Mouse (Mus musculus) gonadal fat pad, adult 2 months (tissue): ENCODE results near the gene Mog. TPM values are rescaled to one million over a fixed set of nuclear protein-coding genes. Genes with fewer than 3 reads are reported as not detected.

ENCODE experiments used
- DNase-seq: peaks from one replicate; pipeline ENCODE4 v3.0.0-alpha.2; 2012; ENCODE audit warnings: low read depth
- polyA plus RNA-seq: library from polyadenylated mRNA; depleted of rRNA; stranded (reverse); fragments of >200 nt; gene quantifications from 2 replicates; pipeline ENCODE4 v1.2.3, GENCODE M21; 2012; rRNA removed

The Mog gene
- not detected in 2 replicates for polyA plus RNA-seq

DNA sequence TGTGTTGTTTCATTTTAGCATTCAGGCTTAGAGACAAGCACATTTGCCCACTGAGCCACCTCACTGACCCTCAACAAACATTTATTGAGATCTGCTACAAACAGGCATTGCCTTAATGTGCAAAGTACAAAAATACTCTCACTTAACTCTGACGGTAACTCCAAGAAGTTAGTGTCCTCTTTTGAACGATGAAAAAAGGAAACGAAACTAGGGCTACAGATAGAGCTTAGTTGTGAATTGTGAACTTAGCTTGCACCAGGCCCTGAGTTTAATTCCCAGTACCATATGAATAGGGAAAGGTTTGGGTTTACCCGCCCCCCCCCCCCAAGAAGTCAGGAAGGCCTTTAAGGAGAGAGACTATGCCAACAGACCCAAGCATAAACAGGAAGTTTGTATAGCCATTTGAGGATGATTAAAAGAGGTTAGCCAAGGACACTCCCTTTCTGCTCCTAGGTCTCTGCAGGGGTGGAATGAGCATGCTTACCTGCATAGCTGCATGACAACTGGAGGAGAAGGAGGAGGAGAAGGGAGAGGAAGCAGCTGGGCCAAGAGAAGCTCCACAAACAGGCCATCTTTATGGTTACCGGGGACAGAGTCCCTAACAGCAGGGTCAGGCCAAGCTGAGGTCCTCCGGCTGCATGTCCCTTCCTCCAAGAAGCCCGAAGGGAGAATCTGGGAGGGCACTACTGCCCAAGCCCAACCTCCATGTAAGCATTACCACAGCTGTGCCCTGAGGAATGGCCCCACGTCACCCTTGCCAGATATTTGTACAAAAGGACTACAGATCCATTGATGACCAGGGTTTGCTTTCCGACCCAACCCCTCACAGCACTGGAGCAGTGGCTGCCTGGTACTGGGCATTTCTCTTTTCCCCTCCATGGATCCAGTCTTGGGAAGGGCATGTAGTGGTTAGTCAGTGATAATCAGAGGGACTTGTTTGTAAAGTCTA, at the start of gene Mog:
Gene Mog (minus strand): TSS at position 771 of the 949 bp plus-strand sequence.
- no peak for DNase-seq

DNA sequence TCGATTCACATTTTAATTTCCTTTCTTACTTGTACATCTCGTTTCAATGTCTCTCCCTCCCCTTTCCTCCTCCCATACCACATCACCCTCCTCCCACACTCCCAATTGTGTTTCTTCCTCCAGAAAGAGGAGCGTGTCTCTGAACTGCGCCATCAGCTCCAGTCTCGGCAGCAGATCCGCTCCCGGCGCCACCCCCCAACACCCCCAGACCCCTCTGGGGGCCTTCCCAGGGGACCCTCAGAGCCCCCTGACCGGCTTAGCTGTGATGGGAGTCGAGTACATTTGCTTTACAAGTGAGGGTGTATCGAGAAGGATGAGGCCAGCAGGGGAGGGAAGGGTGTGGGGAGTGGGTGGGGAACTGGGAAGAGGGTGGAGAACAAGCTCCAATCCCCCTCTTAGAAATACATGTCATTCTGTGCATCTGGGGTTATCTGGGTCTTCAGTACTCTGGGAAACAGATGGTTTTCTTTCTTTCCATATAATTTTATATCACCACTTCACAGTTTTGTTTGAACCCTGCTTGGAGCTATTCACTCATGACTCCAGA, 49.6 kb upstream of the Mog start:
- no peak for DNase-seq

DNA sequence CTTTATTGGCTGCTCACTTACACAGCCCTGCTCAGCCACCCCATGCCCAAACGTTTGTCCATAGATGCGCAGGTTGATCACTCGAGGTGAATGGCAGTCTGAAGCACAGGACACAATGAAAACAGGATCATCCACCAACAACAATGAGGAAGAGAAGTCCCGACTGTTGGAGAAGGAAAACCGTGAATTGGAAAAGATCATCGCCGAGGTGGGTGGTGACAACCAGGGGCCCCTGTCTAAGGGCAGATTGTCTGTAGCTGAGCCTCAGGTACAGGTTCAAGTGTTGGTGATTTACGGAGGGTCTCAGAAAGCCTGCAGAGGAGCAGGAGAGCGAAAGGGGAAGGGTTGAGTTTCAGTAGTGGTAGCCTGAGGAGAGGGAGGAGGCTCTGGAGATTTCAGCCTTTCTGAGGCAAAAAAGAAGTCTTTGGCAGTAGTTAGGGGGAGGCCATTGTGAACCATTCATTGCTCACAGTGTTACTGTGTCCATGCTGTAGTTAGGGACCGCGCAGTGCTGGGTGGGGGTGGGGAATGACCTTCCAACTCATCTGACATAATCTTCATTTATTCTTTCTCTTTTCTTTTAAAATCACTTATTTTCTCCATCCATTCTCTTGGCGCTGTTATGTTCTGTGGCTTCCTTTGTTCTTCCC, 49.0 kb upstream of the Mog start:
- no peak for DNase-seq

DNA sequence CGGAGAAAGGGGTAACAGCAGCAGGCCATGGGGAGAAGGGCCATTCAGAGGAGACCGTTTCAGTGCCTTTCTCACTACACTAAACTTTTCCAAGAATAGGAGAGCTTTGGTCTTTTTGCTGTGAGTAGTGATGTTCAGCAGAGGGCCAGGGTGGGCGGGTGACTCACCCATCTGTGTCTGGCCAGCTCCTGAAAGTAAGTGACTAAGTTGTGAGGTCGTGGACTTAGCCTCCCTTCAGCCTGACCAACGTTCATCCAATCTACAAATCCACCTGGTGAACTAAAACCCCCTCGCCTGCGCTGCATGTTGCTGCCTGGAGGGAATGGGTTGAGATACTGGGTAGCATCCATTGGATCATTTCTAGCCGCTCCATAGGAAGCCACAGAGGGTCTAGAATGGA, 46.9 kb upstream of the Mog start:
- no peak for DNase-seq

DNA sequence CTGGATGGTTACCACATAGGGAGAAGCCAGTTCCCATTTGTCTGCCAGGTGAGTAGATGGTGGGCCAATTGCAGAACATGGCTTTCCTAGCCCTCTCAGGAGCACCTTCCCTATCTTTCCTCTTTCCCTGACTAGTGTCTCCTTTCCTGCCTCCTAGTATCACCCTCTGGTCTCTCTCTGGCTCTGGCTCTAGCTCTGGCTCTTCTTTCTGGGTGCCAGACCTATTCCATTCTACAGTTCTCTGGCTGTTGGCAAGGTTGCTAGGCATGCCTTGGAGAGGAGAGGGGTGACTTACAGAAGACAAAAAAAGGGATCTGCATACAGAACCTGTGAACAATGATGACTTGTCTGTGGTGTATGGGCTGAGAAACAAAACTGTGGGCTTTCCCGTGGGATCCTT, 44.7 kb upstream of the Mog start:
- DNase-seq: no peak

DNA sequence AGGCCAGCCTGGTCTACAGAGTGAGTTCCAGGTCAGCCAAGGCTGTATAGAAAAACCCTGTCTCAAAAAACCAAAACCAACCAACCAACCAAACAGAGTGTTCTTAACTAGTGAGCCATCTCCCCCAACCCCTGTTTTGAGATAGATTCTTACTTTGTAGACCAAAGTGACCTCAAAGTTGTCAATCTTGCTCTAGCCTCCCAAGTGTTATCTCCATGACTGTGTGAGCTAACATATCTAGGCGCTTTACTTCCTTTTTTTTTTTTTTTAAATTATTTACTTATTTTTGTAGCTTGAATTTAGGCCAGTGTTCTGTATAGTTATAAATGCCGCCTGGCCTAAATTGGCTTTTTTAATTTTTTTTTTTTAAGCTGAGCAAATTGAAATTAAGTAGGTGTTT, 42.8 kb upstream of the Mog start:
- no peak for DNase-seq

DNA sequence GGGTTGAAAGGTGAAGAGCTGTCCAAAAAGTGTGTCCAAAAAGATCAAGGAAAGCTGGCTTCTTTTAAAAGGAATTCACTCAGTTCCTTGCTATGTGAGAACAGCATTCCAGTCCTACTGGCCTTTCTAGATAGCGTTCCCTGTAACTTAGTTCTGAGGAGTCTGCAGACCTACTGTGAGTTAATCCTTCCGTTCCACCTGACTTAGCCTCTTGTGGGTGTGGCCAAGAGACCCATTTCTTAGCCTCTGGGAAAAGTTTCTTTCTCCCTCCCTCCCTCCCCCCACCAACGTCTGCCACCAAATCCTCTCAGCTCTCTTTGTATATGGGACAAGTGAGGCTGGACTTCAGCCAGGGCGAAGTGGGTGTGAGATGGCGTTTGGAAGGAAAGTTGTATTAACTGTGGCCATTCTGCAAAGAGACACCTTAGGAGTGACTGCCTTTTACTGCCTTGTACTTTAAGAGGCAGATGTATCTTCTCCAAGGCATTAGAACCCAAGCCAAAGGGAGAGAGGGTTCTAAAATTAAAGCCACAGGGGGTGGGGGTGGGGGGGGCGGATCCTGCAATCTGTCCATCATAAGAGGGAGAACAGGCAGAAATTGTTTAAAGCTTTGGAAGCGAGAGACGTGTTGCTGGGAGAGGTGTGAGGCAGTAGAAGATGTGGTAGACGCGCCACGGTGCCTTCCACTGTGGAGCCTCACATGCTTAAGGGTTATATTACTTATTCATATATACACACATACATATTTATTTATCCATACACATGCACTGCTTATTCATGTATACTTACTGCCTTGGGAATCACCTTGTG, 40.7 kb upstream of the Mog start:
- DNase-seq: no peak

DNA sequence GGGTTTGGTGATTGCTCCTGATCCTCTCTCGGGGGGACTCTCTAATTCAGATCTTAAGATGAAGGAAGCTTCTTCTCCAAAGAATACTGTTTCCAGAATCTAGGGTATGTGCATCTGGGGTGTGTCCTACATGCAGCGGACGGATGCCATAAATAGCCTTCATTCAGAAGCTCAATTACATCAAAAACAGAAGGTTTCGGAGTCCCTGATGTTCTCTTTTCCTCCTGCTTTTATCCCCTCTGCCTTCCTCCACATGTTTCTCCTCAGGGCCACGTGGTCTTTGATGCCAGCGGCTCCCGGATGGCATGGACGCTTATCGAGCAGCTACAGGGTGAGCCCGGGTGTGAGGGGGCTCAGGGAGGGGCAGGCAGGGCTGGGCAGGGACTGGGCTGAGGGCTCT, 39.9 kb upstream of the Mog start:
- no peak for DNase-seq

DNA sequence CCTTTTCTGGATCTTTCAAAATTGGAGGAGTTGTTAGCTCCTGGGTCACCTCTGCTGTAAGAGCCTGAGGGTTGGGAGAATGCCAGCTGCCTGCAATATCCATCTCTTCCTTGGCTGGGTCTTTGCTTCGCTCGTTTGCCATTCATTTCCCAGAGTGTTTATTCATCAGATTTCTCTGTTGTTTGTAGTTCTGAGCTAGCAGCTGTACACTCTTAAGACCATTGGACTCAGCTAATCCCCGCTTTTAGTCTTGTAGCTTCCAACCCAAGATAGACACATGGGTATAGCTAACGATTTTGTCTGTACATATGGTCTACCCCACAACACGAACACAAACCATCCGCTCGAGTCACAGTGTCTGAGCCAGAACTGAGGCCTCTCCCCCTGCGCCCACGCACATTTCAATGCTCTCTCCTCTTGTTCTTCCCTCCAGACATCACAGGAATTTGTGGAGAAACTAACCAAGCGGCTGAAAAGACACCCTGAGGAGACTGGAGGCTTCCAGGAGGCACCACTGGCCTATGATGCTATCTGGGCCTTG, 39.0 kb upstream of the Mog start:
- no peak for DNase-seq

DNA sequence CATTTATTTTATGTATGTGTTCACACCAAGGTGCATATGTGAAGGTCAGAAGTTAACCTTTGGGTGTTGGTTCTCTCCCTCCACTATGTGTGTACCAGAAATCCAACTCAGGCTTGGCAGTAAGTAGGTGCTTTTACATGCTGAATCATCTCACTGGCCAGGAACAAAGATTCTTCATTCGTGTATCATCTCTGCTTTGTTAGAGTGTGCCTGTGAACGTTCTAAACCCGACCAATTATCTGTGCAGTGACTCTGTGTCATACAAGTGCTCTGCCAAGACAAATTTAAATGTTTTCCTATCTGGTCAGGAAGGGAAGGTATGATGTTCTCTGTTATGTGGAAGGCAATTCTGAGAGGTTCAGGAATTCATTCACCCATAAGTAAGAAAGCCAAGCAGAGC, 38.2 kb upstream of the Mog start:
- DNase-seq: no peak

DNA sequence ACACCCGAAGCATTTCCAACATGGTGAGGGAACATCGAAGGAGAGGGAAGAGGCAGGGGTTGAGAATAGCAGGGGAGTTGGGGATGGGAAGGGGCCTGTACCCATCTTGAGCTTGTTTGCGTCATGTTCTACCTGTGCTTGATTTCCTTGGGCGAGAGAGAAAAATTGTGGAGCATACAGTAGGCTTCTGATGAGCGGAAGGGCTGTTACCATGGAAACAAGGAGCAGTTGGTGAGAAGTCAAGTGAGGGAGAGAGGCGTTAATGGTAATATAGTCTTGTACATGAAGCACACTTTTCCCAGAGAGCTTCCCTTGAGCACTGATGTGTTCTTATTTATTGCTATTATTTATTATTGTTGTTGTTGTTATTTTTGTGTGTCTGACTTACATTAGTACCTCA, 33.8 kb upstream of the Mog start:
- no peak for DNase-seq

DNA sequence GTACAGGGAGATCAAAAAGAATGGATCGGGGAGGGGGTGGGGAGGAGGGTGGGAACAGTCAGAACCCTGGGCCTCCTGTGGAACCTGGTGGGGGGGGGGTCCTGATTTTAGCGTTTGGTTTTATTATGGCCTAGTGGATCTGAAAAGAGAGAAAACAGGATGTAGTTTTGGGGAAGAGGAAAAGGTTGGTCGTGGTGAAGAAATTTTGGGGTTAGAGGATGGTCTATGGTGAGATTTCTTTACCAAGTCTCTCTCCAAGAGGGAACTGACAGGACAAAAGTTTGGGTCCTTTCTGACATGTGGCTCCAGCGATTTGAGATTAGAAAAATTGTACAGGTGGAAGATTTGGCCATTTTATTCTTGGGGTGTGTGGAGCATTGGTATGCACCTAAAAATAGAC, 28.5 kb upstream of the Mog start:
- DNase-seq: no peak

DNA sequence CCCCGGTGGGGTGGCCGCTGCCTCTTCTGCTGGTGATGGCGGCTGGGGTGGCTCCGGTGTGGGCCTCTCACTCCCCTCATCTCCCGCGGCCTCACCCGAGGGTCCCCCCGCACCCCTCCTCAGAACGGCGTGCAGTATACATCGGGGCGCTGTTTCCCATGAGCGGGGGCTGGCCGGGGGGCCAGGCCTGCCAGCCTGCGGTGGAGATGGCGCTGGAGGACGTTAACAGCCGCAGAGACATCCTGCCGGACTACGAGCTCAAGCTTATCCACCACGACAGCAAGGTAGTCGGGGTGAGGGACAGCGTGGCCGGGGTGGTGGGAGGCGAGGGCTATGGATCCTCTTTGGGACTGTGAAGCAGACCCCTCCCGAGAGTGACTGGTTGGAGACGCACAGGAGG, 27.7 kb upstream of the Mog start:
- no peak for DNase-seq

DNA sequence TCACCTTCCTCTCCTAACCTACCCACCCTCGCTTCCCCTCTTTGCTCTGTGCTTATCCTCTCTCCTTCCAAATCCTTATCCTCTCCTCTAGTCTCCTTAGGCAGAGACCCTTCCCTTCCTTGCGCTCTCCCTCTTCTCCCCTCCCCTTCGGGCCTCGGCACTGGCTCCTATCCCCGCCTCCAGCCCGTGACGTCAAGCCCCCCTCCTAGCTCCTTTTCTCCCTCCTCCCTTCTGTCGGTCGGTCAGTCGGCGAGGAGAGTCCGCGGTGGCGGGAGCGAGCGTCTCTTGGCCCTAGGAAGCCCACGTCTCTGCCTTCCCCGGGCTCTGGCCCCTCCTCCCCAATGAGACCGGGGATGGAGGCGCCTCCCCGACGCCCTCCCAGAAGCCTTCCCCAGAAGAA, 27.2 kb upstream of the Mog start:
- no peak for DNase-seq

DNA sequence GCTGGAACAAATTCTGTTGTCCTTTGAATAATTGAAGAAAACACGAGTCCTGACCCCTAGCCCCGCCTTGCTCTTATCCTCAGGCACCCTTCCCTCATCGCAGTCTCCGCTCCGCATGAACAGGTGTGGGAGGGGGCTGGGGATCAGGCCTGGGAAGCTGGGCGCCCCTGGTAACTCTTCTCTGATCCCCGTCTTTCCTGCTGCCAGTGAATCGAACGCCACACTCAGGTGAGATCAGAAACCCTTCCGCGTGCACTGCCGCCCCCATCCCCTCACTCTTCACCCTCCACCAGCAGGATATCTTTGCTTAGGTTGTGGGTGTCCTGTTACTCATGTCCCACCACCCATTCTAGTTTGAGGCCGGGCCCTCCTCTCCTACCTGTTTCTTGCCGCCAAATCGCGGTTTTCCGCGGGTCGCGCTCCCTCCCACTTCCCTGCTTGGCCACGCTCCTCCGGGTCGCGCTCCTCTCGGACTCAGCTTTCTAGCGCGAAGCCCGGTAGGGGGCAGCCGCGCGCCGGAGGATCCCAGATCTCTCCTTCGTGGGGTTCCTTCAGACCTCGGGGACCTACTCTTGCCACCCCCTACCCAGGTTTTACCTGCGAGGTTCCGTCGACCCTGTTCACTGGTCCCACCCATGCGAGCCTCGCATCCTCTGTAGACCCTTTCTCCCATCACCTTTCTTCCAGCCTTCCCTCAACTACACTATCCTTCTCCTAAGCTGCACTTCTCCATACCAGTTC, 26.5 kb upstream of the Mog start:
- no peak for DNase-seq

DNA sequence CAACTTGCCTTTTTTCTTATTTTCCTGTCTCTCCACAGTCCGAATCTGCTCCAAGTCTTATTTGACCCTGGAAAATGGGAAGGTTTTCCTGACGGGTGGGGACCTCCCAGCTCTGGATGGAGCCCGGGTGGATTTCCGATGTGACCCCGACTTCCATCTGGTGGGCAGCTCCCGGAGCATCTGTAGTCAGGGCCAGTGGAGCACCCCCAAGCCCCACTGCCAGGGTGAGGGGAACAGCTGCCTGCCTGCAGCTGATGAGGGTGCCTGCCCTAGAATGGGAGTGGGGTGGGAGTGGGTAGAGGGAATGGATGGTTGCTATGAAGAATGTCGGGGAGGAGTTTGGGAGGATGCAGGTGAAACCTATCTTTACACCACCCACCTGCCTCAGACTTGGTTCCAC, 25.2 kb upstream of the Mog start:
- DNase-seq: no peak

DNA sequence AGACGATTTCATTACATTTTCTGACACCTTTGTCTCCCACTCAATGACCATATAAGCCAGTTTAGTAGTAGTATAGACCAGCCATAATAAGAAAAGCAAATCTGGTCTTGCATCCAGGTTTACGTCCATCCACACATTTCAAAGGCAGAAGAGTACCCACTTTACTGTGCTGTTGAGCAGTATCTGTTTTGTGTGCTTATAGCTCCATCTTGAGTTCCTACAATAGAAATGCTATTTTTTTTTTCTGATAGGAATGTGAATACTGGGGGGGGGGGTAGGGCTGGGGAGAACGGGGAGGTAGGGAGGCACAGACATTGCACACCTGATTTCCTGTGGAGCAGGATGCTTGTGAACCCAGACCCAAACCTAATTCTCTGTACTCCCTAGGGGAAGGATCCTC, 24.8 kb upstream of the Mog start:
- DNase-seq: no peak

DNA sequence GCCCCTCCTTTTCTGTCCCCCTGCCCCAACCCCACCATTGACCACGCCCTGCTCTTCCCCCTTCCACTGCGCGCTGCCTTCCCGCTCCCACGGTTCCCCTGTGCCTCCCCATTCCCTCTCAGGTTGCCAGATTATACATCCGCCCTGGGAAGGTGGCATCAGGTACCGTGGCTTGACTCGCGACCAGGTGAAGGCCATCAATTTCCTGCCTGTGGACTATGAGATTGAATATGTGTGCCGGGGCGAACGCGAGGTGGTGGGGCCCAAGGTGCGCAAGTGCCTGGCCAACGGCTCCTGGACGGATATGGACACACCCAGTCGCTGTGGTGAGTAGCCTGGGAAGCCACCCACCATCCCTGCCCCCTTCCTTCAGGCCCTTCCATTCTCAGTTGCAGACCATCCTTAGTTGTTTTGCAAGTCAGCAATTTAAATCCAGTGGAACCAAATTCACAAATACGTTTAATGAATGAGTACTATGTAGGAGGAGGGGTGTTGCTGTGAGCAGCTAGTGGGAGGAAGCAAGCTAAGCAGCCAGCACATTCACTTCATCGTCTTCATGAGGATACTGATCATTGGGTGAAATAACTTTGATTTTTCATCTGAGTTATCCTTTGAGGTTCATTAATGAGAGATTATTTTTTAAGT, 24.3 kb upstream of the Mog start:
- no peak for DNase-seq

DNA sequence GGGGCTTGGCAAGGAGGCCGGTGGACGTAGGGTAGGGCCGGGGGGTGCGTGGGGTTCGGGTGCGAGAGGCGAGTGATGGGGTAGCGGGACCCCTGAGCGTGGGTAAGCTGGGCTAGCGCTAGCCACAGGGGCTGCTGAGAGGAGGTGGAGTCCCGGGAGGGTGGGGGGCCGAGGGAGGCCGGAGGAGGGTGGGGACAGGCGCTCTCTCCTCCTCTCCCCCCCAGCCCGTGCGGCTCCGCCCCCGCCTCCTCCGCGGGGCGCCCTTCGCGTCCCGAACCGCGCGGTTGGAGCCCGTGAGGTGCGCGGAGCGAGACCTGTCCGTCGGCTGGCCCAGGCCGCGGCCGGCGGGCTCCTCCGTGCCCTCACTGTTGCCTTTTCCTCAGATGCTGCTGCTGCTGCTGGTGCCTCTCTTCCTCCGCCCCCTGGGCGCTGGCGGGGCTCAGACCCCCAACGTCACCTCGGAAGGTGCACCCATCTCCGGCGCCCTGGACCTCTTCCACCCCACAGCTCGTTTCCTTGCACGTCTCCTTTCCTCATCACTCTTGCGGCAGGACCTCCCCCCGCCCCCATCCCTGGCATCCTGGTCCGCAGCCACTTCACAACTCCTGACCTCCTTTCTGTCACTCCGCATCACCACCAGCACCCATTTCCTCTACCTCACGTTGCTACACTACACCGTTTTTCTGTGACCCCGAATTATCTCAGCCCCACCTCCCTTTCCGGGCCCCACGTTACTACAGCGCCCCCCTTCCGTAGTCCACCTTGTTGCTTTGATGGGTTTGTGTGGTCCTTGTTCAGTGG, 23.3 kb upstream of the Mog start:
- DNase-seq: no peak
